Mouse (Mus musculus): ENCODE measurements around the gene Fam160b1.

Fam160b1 gene

DNA sequence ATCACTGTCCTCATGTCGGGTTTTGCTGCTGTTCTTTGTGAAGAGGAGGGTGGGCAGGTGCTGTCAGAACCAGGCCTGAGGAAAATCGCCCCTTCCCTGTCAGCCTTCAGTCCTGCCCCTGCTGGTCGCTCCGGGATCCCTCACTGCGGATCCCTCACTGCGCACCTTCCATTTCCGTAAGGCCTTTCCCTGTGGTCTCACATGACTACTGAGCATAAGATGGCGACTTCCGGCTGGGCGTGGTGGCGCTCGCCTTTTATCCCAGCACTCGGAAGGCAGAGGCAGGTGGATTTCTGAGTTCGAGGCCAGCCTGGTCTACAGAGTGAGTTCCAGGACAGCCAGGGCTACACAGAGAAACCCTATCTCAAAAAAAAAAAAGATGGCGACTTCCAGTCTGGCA, 64.8 kb downstream of the Fam160b1 start:
- no peak for DNase-seq (ENCODE audit: low spot score)

DNA sequence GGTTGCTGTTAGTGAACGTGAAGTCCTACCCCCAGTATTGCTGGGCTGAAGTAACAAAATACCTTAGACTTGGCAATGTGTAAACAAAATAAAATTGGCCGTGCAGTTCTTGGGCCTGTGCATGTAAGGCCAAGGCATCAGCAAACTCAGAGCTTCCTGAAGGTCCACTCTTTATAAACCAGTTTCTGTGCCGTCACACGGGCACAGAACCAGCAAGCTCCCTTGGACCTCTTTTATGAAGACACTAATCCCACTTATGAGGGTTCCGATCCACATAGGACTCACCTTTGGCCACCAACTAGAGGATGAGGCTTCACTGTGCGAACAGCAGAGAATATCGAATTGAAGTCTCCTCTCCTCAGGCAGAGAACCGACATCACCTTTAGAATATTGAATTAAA, 66.4 kb downstream of the Fam160b1 start:
- DNase-seq (ENCODE audit: low spot score) = no peak

DNA sequence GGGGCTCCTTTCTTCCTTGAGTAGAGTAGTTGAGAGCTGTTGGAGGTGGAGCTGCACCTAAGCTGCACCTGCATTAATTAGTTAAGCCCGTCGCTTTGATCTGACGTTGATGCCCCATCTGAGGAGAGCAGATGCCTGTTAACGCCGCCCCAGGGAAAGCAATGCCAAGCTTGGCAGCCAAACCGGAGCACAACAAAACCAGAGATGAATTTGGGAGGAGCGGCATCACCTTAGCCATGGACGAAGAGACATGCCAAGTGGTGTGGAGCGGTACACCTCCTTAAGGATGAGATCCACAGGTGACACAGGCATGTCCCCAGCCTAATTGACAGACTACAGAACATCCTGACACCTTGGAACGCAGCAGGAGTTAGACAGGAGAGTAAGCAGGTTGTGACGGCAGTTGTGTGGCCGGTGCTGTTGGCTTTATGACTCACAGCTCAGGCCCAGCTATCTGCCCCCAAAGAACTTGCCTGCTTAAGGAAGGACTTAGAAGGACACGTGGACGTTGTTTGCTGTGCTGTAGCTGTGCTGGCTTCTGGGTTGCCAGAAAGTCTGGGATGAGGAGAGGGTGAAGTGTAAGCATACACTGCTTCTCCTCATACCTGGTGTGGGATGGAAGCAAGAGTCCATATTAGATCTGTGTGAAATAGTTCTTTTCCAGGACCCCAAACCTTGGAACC, 67.4 kb downstream of the Fam160b1 start:
- no peak for DNase-seq (ENCODE audit: low spot score)

DNA sequence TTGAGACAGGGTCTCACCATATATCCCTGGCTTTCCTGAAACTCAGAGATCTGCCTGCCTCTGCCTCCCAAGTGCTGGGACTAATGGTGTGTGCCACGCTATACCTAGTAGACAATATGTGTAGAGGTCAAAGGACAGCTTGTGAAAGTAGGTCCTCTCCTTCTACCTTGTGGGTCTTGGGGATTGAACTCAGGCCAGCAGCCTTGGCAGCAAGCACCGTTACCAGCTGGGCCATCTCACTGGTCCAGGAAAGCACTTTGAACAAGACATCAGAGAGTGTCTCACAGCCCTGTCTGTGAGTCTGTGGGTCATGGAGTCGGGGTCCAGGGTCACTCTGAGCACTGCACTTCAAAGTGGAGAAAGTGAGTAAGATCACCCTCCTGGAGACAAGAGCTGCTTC, 68.2 kb downstream of the Fam160b1 start:
- no peak for DNase-seq (ENCODE audit: low spot score)

DNA sequence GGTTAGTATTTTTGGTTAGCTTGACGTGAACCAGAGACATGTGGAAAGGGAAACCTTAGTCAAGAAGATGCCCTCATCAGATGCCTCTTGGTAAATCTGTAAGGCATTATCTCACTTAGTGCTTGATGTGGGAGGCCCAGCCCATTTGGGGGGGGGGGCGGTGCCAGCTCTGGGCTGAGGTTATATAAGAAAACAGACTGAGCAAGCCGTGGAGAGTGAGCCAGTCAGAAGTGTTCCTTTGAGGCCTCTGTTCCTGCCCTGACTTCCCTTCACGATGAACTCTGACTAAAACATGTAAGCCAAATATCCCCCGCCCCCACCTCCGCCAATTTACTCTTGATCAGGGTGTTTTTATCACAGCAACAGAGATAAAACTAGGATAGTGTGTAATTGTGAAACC, 69.4 kb downstream of the Fam160b1 start:
- DNase-seq (ENCODE audit: low spot score) = no peak

DNA sequence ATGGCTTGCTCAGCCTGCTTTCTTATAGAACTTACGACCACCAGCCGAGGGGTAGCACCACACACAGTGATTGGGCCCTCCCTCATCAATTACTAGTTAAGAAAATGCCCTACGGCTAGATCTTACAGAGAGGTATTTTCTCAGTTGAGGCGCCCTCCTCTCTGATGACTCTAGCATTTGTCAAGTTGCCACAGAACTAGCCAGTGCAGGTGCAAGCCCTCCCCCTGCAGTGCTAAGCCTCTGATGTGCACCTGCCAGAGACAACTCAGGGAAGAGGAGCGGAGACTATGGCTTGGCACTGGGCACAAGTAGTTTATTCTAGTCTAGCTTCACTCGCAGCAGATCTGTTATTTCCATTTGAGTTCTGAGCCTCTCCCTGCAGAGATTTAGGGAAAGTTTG, 71.0 kb downstream of the Fam160b1 start:
- no peak for DNase-seq (ENCODE audit: low spot score)

DNA sequence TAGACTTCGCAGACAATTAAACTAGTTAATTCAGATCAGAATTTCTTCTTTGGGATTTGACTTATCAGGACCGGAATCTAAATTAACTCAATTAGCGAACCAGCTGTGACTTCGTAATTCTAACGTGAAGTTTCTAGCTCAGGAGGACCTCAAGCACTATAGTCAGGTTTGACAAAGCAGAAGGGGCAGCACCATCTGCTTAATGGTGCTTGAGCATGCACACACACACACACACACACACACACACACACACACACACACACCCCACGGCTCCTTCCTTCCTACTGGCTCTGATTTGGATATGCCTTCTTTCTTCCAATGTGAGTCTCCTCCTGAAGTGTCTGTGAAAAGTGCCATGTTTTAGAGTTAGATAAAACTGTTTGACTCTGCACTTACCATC, 73.5 kb downstream of the Fam160b1 start:
- no peak for DNase-seq (ENCODE audit: low spot score)

DNA sequence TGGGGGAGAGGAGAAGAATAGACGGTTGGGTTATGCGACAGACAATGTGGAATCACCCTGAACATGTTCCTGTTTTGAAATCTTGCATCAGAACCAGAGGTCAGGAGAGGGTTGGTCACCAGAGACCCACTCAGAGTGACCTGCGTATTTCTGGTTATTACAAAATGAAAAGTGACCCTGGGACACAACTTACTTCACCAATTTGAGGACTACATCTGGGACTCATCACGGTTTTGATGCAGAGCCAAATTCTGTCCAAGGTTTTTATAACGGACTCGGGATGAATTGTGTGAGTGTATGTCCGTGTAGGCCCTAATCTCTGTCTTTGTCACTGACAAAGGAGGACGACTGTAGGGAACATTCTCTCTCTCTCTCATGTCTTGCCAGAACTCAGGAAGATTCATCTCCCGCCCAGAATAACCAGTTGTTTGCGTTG, 76.1 kb downstream of the Fam160b1 start:
- DNase-seq (ENCODE audit: low spot score) = peak; percentile 22

DNA sequence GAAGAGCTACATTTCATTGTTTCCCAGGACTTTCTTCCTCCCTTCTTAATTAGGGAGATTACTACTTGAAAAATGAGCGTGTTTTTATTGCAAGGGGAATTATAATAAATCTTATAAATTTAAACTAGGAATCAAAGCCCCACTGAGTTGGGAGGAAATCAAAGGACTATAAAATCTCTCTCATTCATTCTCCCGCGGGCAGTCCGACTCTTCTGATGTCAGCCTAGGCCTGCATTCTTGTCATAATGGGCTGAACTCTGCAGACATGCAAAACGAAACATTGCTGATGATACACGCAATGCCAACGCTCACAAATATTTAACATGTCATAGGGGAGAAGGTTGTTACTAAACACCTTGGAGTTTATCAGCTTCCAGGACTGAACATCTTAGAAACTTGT, 76.6 kb downstream of the Fam160b1 start:
- DNase-seq (ENCODE audit: low spot score) = no peak
